Comparison of ENCODE assay signal across 16 mouse cellular contexts in the genomic region with DNA sequence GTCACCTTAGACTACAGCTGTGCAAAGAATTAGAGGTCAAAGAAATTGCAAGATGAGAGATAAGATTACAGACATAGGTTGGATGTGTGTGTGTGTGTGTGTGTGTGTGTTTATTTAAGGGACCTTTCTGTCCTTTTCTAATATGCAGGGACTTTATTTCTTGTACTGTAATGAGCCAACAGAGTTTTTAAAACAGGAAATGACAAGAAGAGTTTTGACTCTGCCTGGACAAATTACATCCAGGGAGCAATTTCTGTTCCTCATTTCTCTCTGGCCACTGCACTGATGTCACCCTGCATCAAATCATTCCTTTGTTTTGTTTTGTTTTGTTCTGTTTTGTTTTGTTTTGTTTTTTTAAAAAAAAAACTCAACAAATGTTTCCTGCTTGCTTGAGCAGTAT.
"Had no signal": no experiment of that assay in that cellular context is flagged by ENCODE, and none has a peak within 500 bp of the region (broad histone marks: within the 10 kb centered on the region; RNA-seq: fewer than 3 reads in every experiment).

No protein-coding gene starts in this region.

- H3K27ac ChIP-seq: intestine, embryonic 15.5 days; kidney, embryonic 15.5 days; left cerebral cortex, adult 2 months; limb, embryonic 12.5 days; liver, embryonic 15.5 days; midbrain, embryonic 10.5 days; neural tube, embryonic 12.5 days; stomach, embryonic 15.5 days had no signal

- H3K4me2 ChIP-seq: intestine, embryonic 15.5 days; kidney, embryonic 15.5 days; limb, embryonic 12.5 days; liver, embryonic 11.5 days; liver, embryonic 15.5 days; lung, embryonic 14.5 days; neural tube, embryonic 12.5 days; stomach, embryonic 15.5 days had no signal

- H3K9me3 ChIP-seq: intestine, embryonic 15.5 days; kidney, embryonic 15.5 days; limb, embryonic 12.5 days; liver, embryonic 15.5 days; midbrain, embryonic 10.5 days; neural tube, embryonic 12.5 days; stomach, embryonic 15.5 days had no signal

- DNase-seq: kidney, adult 2 months; kidney, postnatal 25 days; lung, embryonic 14.5 days; lung, postnatal 14 days; midbrain, embryonic 14.5 days; right cerebral cortex, postnatal 4 days; spleen, adult 18-20 months had no signal

- H3K9ac ChIP-seq: intestine, embryonic 15.5 days; kidney, embryonic 15.5 days; limb, embryonic 12.5 days; liver, embryonic 15.5 days; lung, embryonic 14.5 days; neural tube, embryonic 12.5 days; stomach, embryonic 15.5 days had no signal

- H3K4me1 ChIP-seq: intestine, embryonic 15.5 days; kidney, embryonic 15.5 days; limb, embryonic 12.5 days; liver, embryonic 15.5 days; midbrain, embryonic 10.5 days; neural tube, embryonic 12.5 days; stomach, embryonic 15.5 days had no signal

- ATAC-seq: intestine, embryonic 15.5 days had no signal

- H3K36me3 ChIP-seq: intestine, embryonic 15.5 days; kidney, embryonic 15.5 days; limb, embryonic 12.5 days; liver, embryonic 15.5 days; midbrain, embryonic 10.5 days; neural tube, embryonic 12.5 days; stomach, embryonic 15.5 days had no signal

- H3K27me3 ChIP-seq: intestine, embryonic 15.5 days; kidney, embryonic 15.5 days; limb, embryonic 12.5 days; liver, embryonic 15.5 days; neural tube, embryonic 12.5 days; stomach, embryonic 15.5 days had no signal

- H3K4me3 ChIP-seq: intestine, embryonic 15.5 days; kidney, embryonic 15.5 days; left cerebral cortex, adult 2 months; limb, embryonic 12.5 days; liver, embryonic 15.5 days; midbrain, embryonic 10.5 days; neural tube, embryonic 12.5 days; stomach, embryonic 15.5 days had no signal
